Mouse (Mus musculus) embryonic facial prominence, embryonic 12.5 days (tissue): ENCODE measurements around the gene Gm10644. TPM values are rescaled to one million over a fixed set of nuclear protein-coding genes. Genes with fewer than 3 reads are reported as not detected.

Experiments
- ATAC-seq: fragments of 200-750 bp; cut with Nextera tagmentation; 2 replicates; pipeline ENCODE4 v1.8.0; 2017; ENCODE audit not compliant: insufficient number of reproducible peaks, insufficient read depth, low FRiP score, low TSS enrichment
- H3K27ac ChIP-seq: fragments of 300-500 bp; sonication (generic); 2 replicates; pipeline ENCODE4 v1.5.1; 2016; ENCODE audit warnings: mild to moderate bottlenecking
- H3K27me3 ChIP-seq: fragments of 300-500 bp; sonication (generic); 2 replicates; pipeline ENCODE4 v1.6.1; 2016; ENCODE audit warnings: mild to moderate bottlenecking, moderate library complexity
- H3K36me3 ChIP-seq: fragments of 300-500 bp; sonication (generic); 2 replicates; pipeline ENCODE4 v1.6.1; 2016; ENCODE audit warnings: mild to moderate bottlenecking
- H3K4me1 ChIP-seq: fragments of 300-500 bp; sonication (generic); 2 replicates; pipeline ENCODE4 v1.6.1; 2016
- H3K4me2 ChIP-seq: fragments of 300-500 bp; sonication (generic); replicated peaks from 2 replicates; pipeline ENCODE4 v1.6.1; 2016; ENCODE audit warnings: mild to moderate bottlenecking, moderate library complexity
- H3K4me3 ChIP-seq: fragments of 300-500 bp; sonication (generic); 2 replicates; pipeline ENCODE4 v1.5.1; 2016; ENCODE audit warnings: mild to moderate bottlenecking
- H3K9ac ChIP-seq: fragments of 300-500 bp; sonication (generic); 2 replicates; pipeline ENCODE4 v1.6.1; 2016; ENCODE audit warnings: mild to moderate bottlenecking, moderate library complexity
- H3K9me3 ChIP-seq: fragments of 300-500 bp; sonication (generic); 2 replicates; pipeline ENCODE4 v1.6.1; 2016; ENCODE audit warnings: mild to moderate bottlenecking, moderate library complexity
- whole genome bisulfite sequencing: fragments of 180-500 bp; shearing (Covaris S2); methylation state at CpG from one replicate; pipeline ENCODE4 v1.1.7; 2016; 5-methylcytosine and 5-hydroxymethylcytosine counted together
- polyA plus RNA-seq: library from polyadenylated mRNA; unstranded; fragments of >200 nt; fragmentation: Nextera tagmentation; extraction: Ambion mirVana; gene quantifications from 2 replicates; pipeline ENCODE4 v1.2.1, GENCODE M21; 2016

Gm10644 gene
- polyA plus RNA-seq, 1 experiment from 2014 or later: 0.79 TPM

GRCm38 (mm10) chr8:83956789-83957188 lies 1.8 kb upstream of the Gm10644 start:
- WGBS: 40% methylated on average over 1 of the region's 1 CpGs
- peak overlapping the region; percentile 73 for H3K4me3 ChIP-seq

GRCm38 (mm10) chr8:83955958-83956218 lies 883 bp upstream of the Gm10644 start:
- Histone ChIP-seq H3K4me2 (peak overlapping the region; percentile 94), H3K27me3 (no peaks in the 10 kb centered on the region), H3K4me1 (peaks cover 14% of the 10 kb centered on the region), H3K36me3 (no peaks in the 10 kb centered on the region), H3K9ac (peak overlapping the region; percentile 64), H3K27ac (0 out of 2 replicates have a peak overlapping the region, but pooled peaks have one; percentile 30), H3K9me3 (no peaks in the 10 kb centered on the region), H3K4me3 (peak overlapping the region; percentile 73)
- WGBS: 2% methylated on average over 15 of the region's 15 CpGs
- ATAC-seq: no peak

More at GRCm38 (mm10) chr8:83956789-83957188, 1.8 kb upstream of the Gm10644 start:
- Histone ChIP-seq H3K27ac (no peak overlapping the region), H3K4me2 (peak overlapping the region; percentile 94), H3K9me3 (no peaks in the 10 kb centered on the region), H3K4me1 (peaks cover 14% of the 10 kb centered on the region), H3K9ac (peak overlapping the region; percentile 64; the same call in 1 of the 2 replicates), H3K36me3 (no peaks in the 10 kb centered on the region), H3K27me3 (no peaks in the 10 kb centered on the region)
- no peak for ATAC-seq

GRCm38 (mm10) chr8:83954749-83955105 lies 278 bp downstream of the Gm10644 start:
- H3K4me2 ChIP-seq: peak overlapping the region; percentile 94
- peak overlapping the region; percentile 73 for H3K4me3 ChIP-seq
- no peaks in the 10 kb centered on the region for H3K36me3 ChIP-seq
- H3K27ac ChIP-seq: no peak overlapping the region
- no peaks in the 10 kb centered on the region for H3K9me3 ChIP-seq
- H3K27me3 ChIP-seq: no peaks in the 10 kb centered on the region
- H3K4me1 ChIP-seq: peaks cover 14% of the 10 kb centered on the region
- peak overlapping the region; percentile 53 for H3K9ac ChIP-seq
- under 1% methylated on average over 14 of the region's 14 CpGs for WGBS
- ATAC-seq: no peak

- Histone ChIP-seq H3K4me3 (no peak overlapping the region), H3K4me2 (no peak overlapping the region), H3K4me1 (no peaks in the 10 kb centered on the region), H3K36me3 (no peaks in the 10 kb centered on the region), H3K27ac (no peak overlapping the region), H3K9me3 (no peaks in the 10 kb centered on the region), H3K27me3 (no peaks in the 10 kb centered on the region), H3K9ac (no peak overlapping the region)
- no peak for ATAC-seq
- WGBS: 59% methylated on average over 3 of the region's 3 CpGs
Measured at GRCm38 (mm10) chr8:83945540-83945939, 9.5 kb downstream of the Gm10644 start.

- WGBS: 75% methylated on average over 1 of the region's 1 CpGs
- Histone ChIP-seq H3K27ac (no peak overlapping the region), H3K9me3 (no peaks in the 10 kb centered on the region)
Measured at GRCm38 (mm10) chr8:83942446-83942845, 12.6 kb downstream of the Gm10644 start.

GRCm38 (mm10) chr8:83941066-83941677 lies 13.8 kb downstream of the Gm10644 start:
- 67% methylated on average over 6 of the region's 6 CpGs for WGBS
- no peaks in the 10 kb centered on the region for H3K27me3 ChIP-seq
- no peaks in the 10 kb centered on the region for H3K4me1 ChIP-seq
- H3K4me2 ChIP-seq: no peak overlapping the region
- H3K36me3 ChIP-seq: peaks cover 39% of the 10 kb centered on the region
- no peak overlapping the region for H3K9ac ChIP-seq
- ATAC-seq: no peak
- no peak overlapping the region for H3K4me3 ChIP-seq
- no peaks in the 10 kb centered on the region for H3K9me3 ChIP-seq
- H3K27ac ChIP-seq: no peak overlapping the region

More at GRCm38 (mm10) chr8:83942446-83942845, 12.6 kb downstream of the Gm10644 start:
- Histone ChIP-seq H3K9ac (no peak overlapping the region), H3K36me3 (peaks cover 27% of the 10 kb centered on the region), H3K4me3 (no peak overlapping the region), H3K4me1 (no peaks in the 10 kb centered on the region), H3K4me2 (no peak overlapping the region), H3K27me3 (no peaks in the 10 kb centered on the region)
- no peak for ATAC-seq

GRCm38 (mm10) chr8:83938330-83938729 lies 16.7 kb downstream of the Gm10644 start:
- Histone ChIP-seq H3K27me3 (no peaks in the 10 kb centered on the region), H3K4me3 (no peak overlapping the region), H3K36me3 (peaks cover 68% of the 10 kb centered on the region), H3K9me3 (no peaks in the 10 kb centered on the region), H3K9ac (no peak overlapping the region), H3K27ac (no peak overlapping the region), H3K4me1 (no peaks in the 10 kb centered on the region), H3K4me2 (no peak overlapping the region)
- 92% methylated on average over 15 of the region's 15 CpGs for WGBS
- ATAC-seq: no peak

- peaks cover 75% of the 10 kb centered on the region for H3K36me3 ChIP-seq
- ATAC-seq: no peak
Measured at GRCm38 (mm10) chr8:83937645-83938044, 17.4 kb downstream of the Gm10644 start.

GRCm38 (mm10) chr8:83935435-83935834 lies 19.6 kb downstream of the Gm10644 start:
- Histone ChIP-seq H3K4me1 (no peaks in the 10 kb centered on the region), H3K4me3 (no peak overlapping the region), H3K36me3 (peaks cover 97% of the 10 kb centered on the region), H3K9ac (no peak overlapping the region), H3K9me3 (no peaks in the 10 kb centered on the region), H3K4me2 (no peak overlapping the region), H3K27ac (no peak overlapping the region), H3K27me3 (no peaks in the 10 kb centered on the region)
- no peak for ATAC-seq
- 90% methylated on average over 8 of the region's 8 CpGs for WGBS

More at GRCm38 (mm10) chr8:83937645-83938044, 17.4 kb downstream of the Gm10644 start:
- no peak overlapping the region for H3K9ac ChIP-seq
- no peaks in the 10 kb centered on the region for H3K27me3 ChIP-seq
- H3K4me2 ChIP-seq: no peak overlapping the region
- H3K27ac ChIP-seq: no peak overlapping the region
- H3K9me3 ChIP-seq: no peaks in the 10 kb centered on the region
- no peak overlapping the region for H3K4me3 ChIP-seq
- H3K4me1 ChIP-seq: no peaks in the 10 kb centered on the region
- WGBS: 88% methylated on average over 7 of the region's 7 CpGs

GRCm38 (mm10) chr8:83934994-83935393 lies 20.0 kb downstream of the Gm10644 start:
- 93% methylated on average over 2 of the region's 2 CpGs for whole genome bisulfite sequencing
- Histone ChIP-seq H3K4me1 (no peaks in the 10 kb centered on the region), H3K27me3 (no peaks in the 10 kb centered on the region), H3K9me3 (no peaks in the 10 kb centered on the region), H3K27ac (no peak overlapping the region), H3K36me3 (peaks cover 99% of the 10 kb centered on the region), H3K9ac (no peak overlapping the region), H3K4me2 (no peak overlapping the region), H3K4me3 (no peak overlapping the region)
- ATAC-seq: no peak

GRCm38 (mm10) chr8:83934222-83934621 lies 20.8 kb downstream of the Gm10644 start:
- ATAC-seq: no peak
- WGBS: 93% methylated on average over 5 of the region's 5 CpGs
- Histone ChIP-seq H3K27ac (no peak overlapping the region), H3K4me1 (no peaks in the 10 kb centered on the region), H3K4me2 (no peak overlapping the region), H3K9ac (no peak overlapping the region), H3K27me3 (no peaks in the 10 kb centered on the region), H3K9me3 (no peaks in the 10 kb centered on the region), H3K4me3 (no peak overlapping the region), H3K36me3 (peaks cover 100% of the 10 kb centered on the region)

- H3K36me3 ChIP-seq: peaks cover 72% of the 10 kb centered on the region
- H3K27ac ChIP-seq: no peak overlapping the region
- H3K4me3 ChIP-seq: no peak overlapping the region
- H3K4me2 ChIP-seq: no peak overlapping the region
- no peaks in the 10 kb centered on the region for H3K27me3 ChIP-seq
- WGBS: 50% methylated on average over 7 of the region's 7 CpGs
- H3K9me3 ChIP-seq: no peaks in the 10 kb centered on the region
- H3K9ac ChIP-seq: no peak overlapping the region
- no peak for ATAC-seq
- no peaks in the 10 kb centered on the region for H3K4me1 ChIP-seq
Measured at GRCm38 (mm10) chr8:83926266-83926665, 28.7 kb downstream of the Gm10644 start.
